Mouse (Mus musculus): ENCODE measurements at regions not wholly inside any gene's neighbourhood (a gene's known extent, or its start where the extent isn't known, plus 50 kb on each side); places are given as distances from the start of the nearest gene placed in this dataset.

DNA sequence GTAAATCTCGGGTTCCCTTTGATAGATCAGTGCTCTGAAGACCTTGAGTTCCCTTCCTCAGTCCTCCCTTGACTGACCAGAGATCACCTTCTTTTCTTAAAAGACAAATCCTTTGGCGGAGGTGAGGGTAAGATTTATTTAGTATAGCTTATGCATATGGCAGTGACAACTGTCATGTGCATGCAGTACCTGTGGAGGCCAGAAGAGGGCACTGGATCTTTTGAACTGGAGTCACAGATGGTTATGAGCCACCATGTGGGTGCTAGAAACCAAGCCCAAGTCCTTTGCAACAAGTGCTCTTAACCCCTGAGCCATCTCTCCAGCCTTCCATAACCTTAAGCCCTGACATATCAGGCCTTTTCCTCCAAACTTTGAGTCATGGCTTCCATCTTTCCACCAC, 110.4 kb upstream of the Foxn2 start:
- H3K4me1 ChIP-seq (ENCODE audit: control insufficient read depth, insufficient read depth, insufficient read length), result 0 out of 2 replicates have a peak, but pooled peaks cover 5% of the 10 kb centered on the region
- no peaks in the 10 kb centered on the region for H3K27me3 ChIP-seq (ENCODE audit: control insufficient read depth, insufficient read depth, low read length)
- DNase-seq (ENCODE audit: low read depth in 1 of 2, low spot score in 2 of 2), result no peak
- H3K4me3 ChIP-seq (ENCODE audit: extremely low read depth, insufficient read depth, insufficient read length), result no peak overlapping the region
- WGBS, result 90% methylated on average over 2 of the region's 2 CpGs
- H3K27ac ChIP-seq (ENCODE audit: insufficient read depth, low read length), result no peak overlapping the region
- H3K36me3 ChIP-seq (ENCODE audit: control insufficient read depth, insufficient read depth, low read length), result no peaks in the 10 kb centered on the region
- TF ChIP-seq CTCF (IDR thresholded peaks at IDR 0.05; ENCODE audit: extremely low read depth, insufficient read depth, insufficient read length, insufficient replicate concordance) (no peak), POLR2A (IDR thresholded peaks at IDR 0.05; ENCODE audit: low read depth, low read length) (no peak)

DNA sequence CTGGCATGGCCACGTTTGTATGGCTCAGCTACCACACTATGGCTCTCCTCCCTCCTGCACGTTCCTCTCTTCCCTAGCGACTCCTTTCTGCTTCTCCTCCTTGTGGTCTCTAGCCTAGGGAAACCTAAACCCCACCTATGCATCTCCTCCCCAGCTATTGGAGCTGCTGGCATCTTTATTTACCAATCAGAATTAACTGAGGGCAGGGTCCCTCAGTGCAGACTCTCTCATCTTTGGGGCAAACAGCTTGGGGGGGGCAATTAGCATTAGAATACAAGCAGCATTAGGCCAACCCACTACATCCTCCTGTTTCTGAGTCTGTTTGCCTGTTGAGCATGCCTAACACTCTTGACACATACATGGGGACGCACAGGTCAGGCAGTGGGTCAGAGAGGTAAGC, 106.7 kb upstream of the Foxn2 start:
- Histone ChIP-seq H3K36me3 (ENCODE audit: control insufficient read depth, insufficient read depth, low read length) (no peaks in the 10 kb centered on the region), H3K4me3 (ENCODE audit: extremely low read depth, insufficient read depth, insufficient read length) (no peak overlapping the region), H3K4me1 (ENCODE audit: control insufficient read depth, insufficient read depth, insufficient read length) (peaks cover 2% of the 10 kb centered on the region; the same call in 1 of the 2 replicates), H3K27me3 (ENCODE audit: control insufficient read depth, insufficient read depth, low read length) (no peaks in the 10 kb centered on the region), H3K27ac (ENCODE audit: insufficient read depth, low read length) (no peak overlapping the region)
- TF ChIP-seq CTCF (IDR thresholded peaks at IDR 0.05; ENCODE audit: extremely low read depth, insufficient read depth, insufficient read length, insufficient replicate concordance) (no peak), POLR2A (IDR thresholded peaks at IDR 0.05; ENCODE audit: low read depth, low read length) (no peak)
- no peak for DNase-seq (ENCODE audit: low read depth in 1 of 2, low spot score in 2 of 2)
- WGBS, result 88% methylated on average over 4 of the region's 4 CpGs

GRCm38 (mm10) chr17:88335271-88335670, 105.2 kb upstream of the Foxn2 start:
- peaks cover 2% of the 10 kb centered on the region; the same call in 1 of the 2 replicates for H3K4me1 ChIP-seq (ENCODE audit: control insufficient read depth, insufficient read depth, insufficient read length)
- 89% methylated on average over 5 of the region's 5 CpGs for WGBS
- no peaks in the 10 kb centered on the region for H3K27me3 ChIP-seq (ENCODE audit: control insufficient read depth, insufficient read depth, low read length)
- no peaks in the 10 kb centered on the region for H3K36me3 ChIP-seq (ENCODE audit: control insufficient read depth, insufficient read depth, low read length)
- TF ChIP-seq POLR2A (IDR thresholded peaks at IDR 0.05; ENCODE audit: low read depth, low read length) (no peak), CTCF (IDR thresholded peaks at IDR 0.05; ENCODE audit: extremely low read depth, insufficient read depth, insufficient read length, insufficient replicate concordance) (no peak)
- no peak for DNase-seq (ENCODE audit: low read depth in 1 of 2, low spot score in 2 of 2)
- H3K4me3 ChIP-seq (ENCODE audit: extremely low read depth, insufficient read depth, insufficient read length), result no peak overlapping the region
- H3K27ac ChIP-seq (ENCODE audit: insufficient read depth, low read length), result no peak overlapping the region

- H3K36me3 ChIP-seq (ENCODE audit: control insufficient read depth, insufficient read depth, low read length), result no peaks in the 10 kb centered on the region
- WGBS, result 80% methylated on average over 3 of the region's 3 CpGs
- no peak overlapping the region for H3K27ac ChIP-seq (ENCODE audit: insufficient read depth, low read length)
- H3K4me3 ChIP-seq (ENCODE audit: extremely low read depth, insufficient read depth, insufficient read length), result no peak overlapping the region
- H3K4me1 ChIP-seq (ENCODE audit: control insufficient read depth, insufficient read depth, insufficient read length), result peaks cover 2% of the 10 kb centered on the region; the same call in 1 of the 2 replicates
- no peaks in the 10 kb centered on the region for H3K27me3 ChIP-seq (ENCODE audit: control insufficient read depth, insufficient read depth, low read length)
- no peak for TF ChIP-seq CTCF (IDR thresholded peaks at IDR 0.05; ENCODE audit: extremely low read depth, insufficient read depth, insufficient read length, insufficient replicate concordance)
- TF ChIP-seq POLR2A (IDR thresholded peaks at IDR 0.05; ENCODE audit: low read depth, low read length), result no peak
- DNase-seq (ENCODE audit: low read depth in 1 of 2, low spot score in 2 of 2), result no peak
These were observed 104.3 kb upstream of the Foxn2 start for GRCm38 (mm10) chr17:88336140-88336769.

DNA sequence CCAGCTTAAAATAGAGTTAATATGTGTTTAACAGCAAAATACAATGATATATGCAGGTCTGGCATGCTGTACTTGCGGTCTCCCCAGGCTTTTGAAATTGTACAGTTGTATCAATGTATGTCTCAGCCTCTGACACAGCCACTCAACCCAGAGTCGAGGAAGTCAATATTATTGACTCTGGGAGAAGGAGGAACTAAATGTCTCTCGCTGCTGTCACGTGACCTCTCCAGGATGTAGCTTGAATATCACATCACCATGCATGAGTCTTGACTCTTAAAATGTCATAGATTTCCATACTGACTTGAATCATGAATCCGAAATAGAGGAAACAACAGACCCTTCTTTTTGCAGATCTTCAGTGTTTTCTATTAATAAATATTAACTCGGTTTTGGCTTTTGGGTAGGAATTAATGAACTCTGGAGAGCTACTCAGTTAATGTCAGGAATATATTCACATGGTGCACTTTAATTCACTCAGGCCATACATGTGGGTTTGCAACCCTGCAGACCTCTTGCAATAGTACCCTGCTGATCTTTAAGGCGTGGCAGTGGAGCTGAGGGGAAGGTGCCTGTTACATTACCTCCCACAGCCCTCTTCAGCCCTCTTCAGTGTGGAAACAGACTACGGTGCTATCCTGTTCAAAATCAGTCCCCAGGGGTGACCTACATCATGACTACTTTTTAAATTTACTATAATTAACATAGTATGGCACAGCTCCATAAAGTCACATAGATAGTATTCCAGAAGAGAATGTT, 102.7 kb upstream of the Foxn2 start:
- H3K36me3 ChIP-seq (ENCODE audit: control insufficient read depth, insufficient read depth, low read length), result no peaks in the 10 kb centered on the region
- no peak overlapping the region for H3K4me3 ChIP-seq (ENCODE audit: extremely low read depth, insufficient read depth, insufficient read length)
- DNase-seq (ENCODE audit: low read depth in 1 of 2, low spot score in 2 of 2), result peak; percentile 15 to 42
- H3K27me3 ChIP-seq (ENCODE audit: control insufficient read depth, insufficient read depth, low read length), result no peaks in the 10 kb centered on the region
- TF ChIP-seq POLR2A (IDR thresholded peaks at IDR 0.05; ENCODE audit: low read depth, low read length), result no peak
- TF ChIP-seq CTCF (IDR thresholded peaks at IDR 0.05; ENCODE audit: extremely low read depth, insufficient read depth, insufficient read length, insufficient replicate concordance), result no peak
- WGBS, result 56% methylated on average over 8 of the region's 8 CpGs
- H3K4me1 ChIP-seq (ENCODE audit: control insufficient read depth, insufficient read depth, insufficient read length), result peaks cover 2% of the 10 kb centered on the region; the same call in 1 of the 2 replicates
- H3K27ac ChIP-seq (ENCODE audit: insufficient read depth, low read length), result peak overlapping the region; percentile 55; the same call in 1 of the 2 replicates

DNA sequence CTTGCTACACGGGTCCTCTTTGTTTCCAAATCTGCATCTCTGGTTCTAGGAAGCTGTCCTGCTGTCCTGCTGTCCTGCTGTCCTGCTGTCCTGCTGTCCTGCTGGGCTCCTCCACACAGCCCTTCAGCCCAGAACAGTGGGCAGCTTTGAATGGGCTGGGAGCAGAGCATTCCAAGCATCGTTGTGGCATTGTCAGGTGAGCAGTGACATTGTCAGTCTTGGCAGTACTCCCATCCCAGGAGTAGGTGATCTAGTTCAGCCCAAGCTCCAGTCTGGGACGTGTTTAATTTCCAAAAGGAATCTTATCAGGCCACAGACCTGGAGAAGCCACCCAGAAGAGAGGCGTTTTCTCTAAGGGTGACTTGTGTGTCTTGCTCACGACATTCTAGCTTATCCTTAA, 99.4 kb upstream of the Foxn2 start:
- no peak for DNase-seq (ENCODE audit: low read depth in 1 of 2, low spot score in 2 of 2)
- H3K36me3 ChIP-seq (ENCODE audit: control insufficient read depth, insufficient read depth, low read length), result no peaks in the 10 kb centered on the region
- peak overlapping the region; percentile 37 for H3K27ac ChIP-seq (ENCODE audit: insufficient read depth, low read length)
- no peaks in the 10 kb centered on the region for H3K27me3 ChIP-seq (ENCODE audit: control insufficient read depth, insufficient read depth, low read length)
- H3K4me3 ChIP-seq (ENCODE audit: extremely low read depth, insufficient read depth, insufficient read length), result no peak overlapping the region
- 77% methylated on average over 5 of the region's 5 CpGs for WGBS
- H3K4me1 ChIP-seq (ENCODE audit: control insufficient read depth, insufficient read depth, insufficient read length), result peaks cover 2% of the 10 kb centered on the region; the same call in 1 of the 2 replicates
- no peak for TF ChIP-seq POLR2A (IDR thresholded peaks at IDR 0.05; ENCODE audit: low read depth, low read length)
- TF ChIP-seq CTCF (IDR thresholded peaks at IDR 0.05; ENCODE audit: extremely low read depth, insufficient read depth, insufficient read length, insufficient replicate concordance), result no peak
